Comparison of ENCODE assay signal across 8 mouse cellular contexts in genomic region chr2:153529931-153530766, GRCm38 (mm10). TPM values are rescaled to one million over a fixed set of nuclear protein-coding genes. Genes with fewer than 3 reads are reported as not detected.
DNase-seq lines count a peak whose midpoint lies in the region; ATAC-seq and TF ChIP-seq lines count a peak whose summit lies in the region.

Nol4l (minus strand) TSS chr2:153529971.

- H3K9ac ChIP-seq in forebrain, embryonic 13.5 days: peak within 1 kb of the TSS; percentile 82
- peak within 1 kb of the TSS; percentile 63 for H3K9ac ChIP-seq in kidney, postnatal 0 days (ENCODE audit: low read depth, low read length)
- H3K9ac ChIP-seq in lung, embryonic 15.5 days: peak within 1 kb of the TSS; percentile 47

- H3K4me3 ChIP-seq in bone marrow macrophage, adult 2 months (ENCODE audit: insufficient read depth, low read length): peak within 1 kb of the TSS; percentile 98
- peak within 1 kb of the TSS; percentile 68 for H3K4me3 ChIP-seq in forebrain, embryonic 13.5 days
- H3K4me3 ChIP-seq in kidney, postnatal 0 days (replicated peaks; ENCODE audit: low read depth, low read length): peak within 1 kb of the TSS; percentile 64
- peak within 1 kb of the TSS; percentile 61 for H3K4me3 ChIP-seq in lung, embryonic 15.5 days

- no peak for TF ChIP-seq CTCF in bone marrow macrophage, adult 2 months (IDR thresholded peaks at IDR 0.05; ENCODE audit: low read depth, low read length)
- no peak for TF ChIP-seq CTCF in kidney, postnatal 0 days (IDR thresholded peaks at IDR 0.05; ENCODE audit: low read depth)

- 1% methylated on average over 38 of the region's 86 CpGs for WGBS in forebrain, embryonic 13.5 days
- 1% methylated on average over 34 of the region's 86 CpGs for WGBS in kidney, postnatal 0 days
- 1% methylated on average over 61 of the region's 86 CpGs for WGBS in lung, embryonic 15.5 days

- H3K9me3 ChIP-seq in forebrain, embryonic 13.5 days (replicated peaks): no peaks in the 10 kb centered on the region
- H3K9me3 ChIP-seq in kidney, postnatal 0 days (replicated peaks; ENCODE audit: low read length): no peaks in the 10 kb centered on the region
- H3K9me3 ChIP-seq in lung, embryonic 15.5 days: no peaks in the 10 kb centered on the region

- peak within 1 kb of the TSS; percentile 94 for H3K4me2 ChIP-seq in forebrain, embryonic 13.5 days
- peak within 1 kb of the TSS; percentile 99 for H3K4me2 ChIP-seq in kidney, postnatal 0 days (ENCODE audit: low read length)
- peak within 1 kb of the TSS; percentile 99 for H3K4me2 ChIP-seq in lung, embryonic 15.5 days

- peak; percentile 49 for DNase-seq in right cerebral cortex, adult 18-20 months
- no peak for DNase-seq in right cerebral cortex, adult 2 months (ENCODE audit: low spot score in 2 of 2)
- no peak for DNase-seq in kidney, postnatal 0 days (ENCODE audit: low spot score)
- DNase-seq in right cerebral cortex, postnatal 25 days: peak; percentile 54
- DNase-seq in urinary bladder, postnatal 10 days (ENCODE audit: low spot score): no peak

- H3K36me3 ChIP-seq in forebrain, embryonic 13.5 days (ENCODE audit: poor library complexity, severe bottlenecking): no peaks in the 10 kb centered on the region
- no peaks in the 10 kb centered on the region for H3K36me3 ChIP-seq in kidney, postnatal 0 days (ENCODE audit: insufficient read depth, low read length)
- H3K36me3 ChIP-seq in lung, embryonic 15.5 days: no peaks in the 10 kb centered on the region

- peaks cover 21% of the 10 kb centered on the region for H3K27me3 ChIP-seq in forebrain, embryonic 13.5 days
- no peaks in the 10 kb centered on the region for H3K27me3 ChIP-seq in kidney, postnatal 0 days (ENCODE audit: insufficient read depth, low read length)
- H3K27me3 ChIP-seq in lung, embryonic 15.5 days: peaks cover 40% of the 10 kb centered on the region

- peak within 1 kb of the TSS; percentile 63 for H3K27ac ChIP-seq in bone marrow macrophage, adult 2 months (ENCODE audit: insufficient read depth, low read depth, low read length)
- H3K27ac ChIP-seq in forebrain, embryonic 13.5 days: peak within 1 kb of the TSS; percentile 86
- peak within 1 kb of the TSS; percentile 31; the same call in 1 of the 2 replicates for H3K27ac ChIP-seq in kidney, postnatal 0 days
- H3K27ac ChIP-seq in lung, embryonic 15.5 days: peak within 1 kb of the TSS; percentile 4; the same call in 1 of the 2 replicates

- ATAC-seq in forebrain, embryonic 13.5 days: peak; percentile 11
- 0 out of 2 replicates have a peak, but pooled peaks have one; percentile 6 for ATAC-seq in kidney, postnatal 0 days (replicated peaks; ENCODE audit: low FRiP score, low read depth)
- peak; percentile 2; the same call in 1 of the 2 replicates for ATAC-seq in lung, embryonic 15.5 days (ENCODE audit: borderline replicate concordance, extremely low read depth, low FRiP score, low TSS enrichment)

- H3K4me1 ChIP-seq in bone marrow macrophage, adult 2 months (ENCODE audit: control insufficient read depth, insufficient read depth, low read length): peaks cover 10% of the 10 kb centered on the region
- H3K4me1 ChIP-seq in forebrain, embryonic 13.5 days: peaks cover 38% of the 10 kb centered on the region
- H3K4me1 ChIP-seq in kidney, postnatal 0 days (replicated peaks; ENCODE audit: insufficient read depth, low read length): peaks cover 26% of the 10 kb centered on the region; the same call in 1 of the 2 replicates
- peaks cover 43% of the 10 kb centered on the region for H3K4me1 ChIP-seq in lung, embryonic 15.5 days

- no peak for TF ChIP-seq POLR2A in bone marrow macrophage, adult 2 months (IDR thresholded peaks at IDR 0.05; ENCODE audit: borderline replicate concordance, low read depth, low read length)

RNA-seq across cellular contexts. Expression of gene Nol4l, which starts in this region (rescaled TPM):
- polyA plus RNA-seq in bone marrow macrophage, adult 2 months (2012; ENCODE audit: insufficient read depth, insufficient read length, missing spikeins): 15.9 and 19.2 TPM in 2 replicates
- 32.1 and 36.7 TPM in 2 replicates for polyA plus RNA-seq in forebrain, embryonic 13.5 days (2015; fragmentation: Nextera tagmentation; extraction: Ambion mirVana)
- 9.0 and 9.6 TPM in 2 replicates for polyA plus RNA-seq in kidney, postnatal 0 days (2015; fragmentation: Nextera tagmentation; extraction: Ambion mirVana)
- polyA plus RNA-seq in lung, embryonic 15.5 days (2015; fragmentation: Nextera tagmentation; extraction: Ambion mirVana): 10.2 and 11.3 TPM in 2 replicates

Comparison
In these comparisons a context has a peak if more than half of its experiments do, and no peak if none do; other contexts are left out.
1. DNase-seq: peak in right cerebral cortex, adult 18-20 months (single experiment) and right cerebral cortex, postnatal 25 days (single experiment); none in right cerebral cortex, adult 2 months (0 of 2), kidney, postnatal 0 days (single experiment) and urinary bladder, postnatal 10 days (single experiment).
2. H3K27ac ChIP-seq: peak in every context shown above with its lines; median percentile 86 in forebrain, embryonic 13.5 days; 63 in bone marrow macrophage, adult 2 months; 31 in kidney, postnatal 0 days; 4 in lung, embryonic 15.5 days.
3. Peak in every context shown above with its lines, with median percentiles within 50 percentile points of each other: H3K4me3 ChIP-seq, ATAC-seq, H3K4me2 ChIP-seq and H3K9ac ChIP-seq.